Mouse (Mus musculus): Measurements from ENCODE around the gene Cmip. TPM values are rescaled to one million over a fixed set of nuclear protein-coding genes. Genes with fewer than 3 reads are reported as not detected.

Cmip gene
- polyA plus RNA-seq, 1 experiment from 2014 or later: 47.1 TPM

- ATAC-seq: no peak
Observed at GRCm38 (mm10) chr8:117485316-117485715, 228.5 kb downstream of the Cmip start.

GRCm38 (mm10) chr8:117488246-117489005 lies 231.6 kb downstream of the Cmip start:
- Histone ChIP-seq H3K4me1 (replicated peaks; ENCODE audit: control insufficient read depth, insufficient read depth, low read length) (no peaks in the 10 kb centered on the region), H3K27ac (ENCODE audit: low read depth, low read length) (no peak overlapping the region), H3K36me3 (ENCODE audit: control insufficient read depth, insufficient read depth) (no peaks in the 10 kb centered on the region), H3K9me3 (ENCODE audit: control insufficient read depth) (no peaks in the 10 kb centered on the region), H3K4me3 (ENCODE audit: low read depth, low read length) (no peak overlapping the region), H3K9ac (ENCODE audit: low read depth, low read length) (no peak overlapping the region), H3K27me3 (replicated peaks; ENCODE audit: control insufficient read depth, insufficient read depth, low read length) (no peaks in the 10 kb centered on the region), H3K4me2 (replicated peaks; ENCODE audit: low read depth) (no peak overlapping the region)
- no peak for TF ChIP-seq CTCF (IDR thresholded peaks at IDR 0.05; ENCODE audit: low read depth)
- ATAC-seq: no peak
- 79% methylated on average over 10 of the region's 10 CpGs for WGBS

More at GRCm38 (mm10) chr8:117485316-117485715, 228.5 kb downstream of the Cmip start:
- TF ChIP-seq CTCF (IDR thresholded peaks at IDR 0.05; ENCODE audit: low read depth): no peak
- H3K4me1 ChIP-seq (replicated peaks; ENCODE audit: control insufficient read depth, insufficient read depth, low read length): no peaks in the 10 kb centered on the region
- no peaks in the 10 kb centered on the region for H3K36me3 ChIP-seq (ENCODE audit: control insufficient read depth, insufficient read depth)
- no peak overlapping the region for H3K9ac ChIP-seq (ENCODE audit: low read depth, low read length)
- H3K27ac ChIP-seq (ENCODE audit: low read depth, low read length): no peak overlapping the region
- H3K9me3 ChIP-seq (ENCODE audit: control insufficient read depth): no peaks in the 10 kb centered on the region
- H3K4me2 ChIP-seq (replicated peaks; ENCODE audit: low read depth): no peak overlapping the region
- no peak overlapping the region for H3K4me3 ChIP-seq (ENCODE audit: low read depth, low read length)
- H3K27me3 ChIP-seq (replicated peaks; ENCODE audit: control insufficient read depth, insufficient read depth, low read length): no peaks in the 10 kb centered on the region
- 58% methylated on average over 1 of the region's 1 CpGs for whole genome bisulfite sequencing

- H3K4me1 ChIP-seq (replicated peaks; ENCODE audit: control insufficient read depth, insufficient read depth, low read length): no peaks in the 10 kb centered on the region
- H3K9me3 ChIP-seq (ENCODE audit: control insufficient read depth): no peaks in the 10 kb centered on the region
- H3K27ac ChIP-seq (ENCODE audit: low read depth, low read length): no peak overlapping the region
- no peak overlapping the region for H3K4me3 ChIP-seq (ENCODE audit: low read depth, low read length)
- H3K36me3 ChIP-seq (ENCODE audit: control insufficient read depth, insufficient read depth): no peaks in the 10 kb centered on the region
- no peak overlapping the region for H3K9ac ChIP-seq (ENCODE audit: low read depth, low read length)
- no peak for ATAC-seq
- H3K27me3 ChIP-seq (replicated peaks; ENCODE audit: control insufficient read depth, insufficient read depth, low read length): no peaks in the 10 kb centered on the region; the same call in 1 of the 2 replicates
- TF ChIP-seq CTCF (IDR thresholded peaks at IDR 0.05; ENCODE audit: low read depth): no peak
- no peak overlapping the region for H3K4me2 ChIP-seq (replicated peaks; ENCODE audit: low read depth)
- WGBS: 21% methylated on average over 9 of the region's 9 CpGs
Observed at GRCm38 (mm10) chr8:117493543-117493942, 236.7 kb downstream of the Cmip start.

GRCm38 (mm10) chr8:117494874-117495273 lies 238.0 kb downstream of the Cmip start:
- Histone ChIP-seq H3K27me3 (replicated peaks; ENCODE audit: control insufficient read depth, insufficient read depth, low read length) (no peaks in the 10 kb centered on the region; the same call in 1 of the 2 replicates), H3K9me3 (ENCODE audit: control insufficient read depth) (no peaks in the 10 kb centered on the region), H3K27ac (ENCODE audit: low read depth, low read length) (no peak overlapping the region), H3K9ac (ENCODE audit: low read depth, low read length) (no peak overlapping the region), H3K4me1 (replicated peaks; ENCODE audit: control insufficient read depth, insufficient read depth, low read length) (no peaks in the 10 kb centered on the region), H3K36me3 (ENCODE audit: control insufficient read depth, insufficient read depth) (no peaks in the 10 kb centered on the region), H3K4me3 (ENCODE audit: low read depth, low read length) (no peak overlapping the region), H3K4me2 (replicated peaks; ENCODE audit: low read depth) (no peak overlapping the region)
- WGBS: 75% methylated on average over 2 of the region's 2 CpGs
- ATAC-seq: no peak
- no peak for TF ChIP-seq CTCF (IDR thresholded peaks at IDR 0.05; ENCODE audit: low read depth)

GRCm38 (mm10) chr8:117498179-117498914 lies 241.5 kb downstream of the Cmip start, which contains the start of gene Plcg2:
Gene Plcg2 (plus strand): TSS chr8:117498291.
- peak within 1 kb of the TSS; percentile 63 for H3K4me3 ChIP-seq (ENCODE audit: low read depth, low read length)
- H3K4me1 ChIP-seq (replicated peaks; ENCODE audit: control insufficient read depth, insufficient read depth, low read length): no peaks in the 10 kb centered on the region
- no peak for TF ChIP-seq CTCF (IDR thresholded peaks at IDR 0.05; ENCODE audit: low read depth)
- peak within 1 kb of the TSS; percentile 99 for H3K4me2 ChIP-seq (replicated peaks; ENCODE audit: low read depth)
- H3K9ac ChIP-seq (ENCODE audit: low read depth, low read length): peak within 1 kb of the TSS; percentile 45
- H3K27ac ChIP-seq (ENCODE audit: low read depth, low read length): no peak within 1 kb of the TSS
- no peaks in the 10 kb centered on the region for H3K36me3 ChIP-seq (ENCODE audit: control insufficient read depth, insufficient read depth)
- peak; percentile 55 for ATAC-seq
- WGBS: under 1% methylated on average over 60 of the region's 62 CpGs
- H3K27me3 ChIP-seq (replicated peaks; ENCODE audit: control insufficient read depth, insufficient read depth, low read length): no peaks in the 10 kb centered on the region; the same call in 1 of the 2 replicates
- H3K9me3 ChIP-seq (ENCODE audit: control insufficient read depth): no peaks in the 10 kb centered on the region

- no peak overlapping the region for H3K27ac ChIP-seq (ENCODE audit: low read depth, low read length)
Observed at GRCm38 (mm10) chr8:117498915-117499540, 242.2 kb downstream of the Cmip start.

More at GRCm38 (mm10) chr8:117498915-117499540, 242.2 kb downstream of the Cmip start:
- Histone ChIP-seq H3K4me2 (replicated peaks; ENCODE audit: low read depth) (peak overlapping the region; percentile 99), H3K9ac (ENCODE audit: low read depth, low read length) (0 out of 2 replicates have a peak overlapping the region, but pooled peaks have one; percentile 45), H3K9me3 (ENCODE audit: control insufficient read depth) (no peaks in the 10 kb centered on the region), H3K4me1 (replicated peaks; ENCODE audit: control insufficient read depth, insufficient read depth, low read length) (no peaks in the 10 kb centered on the region), H3K27me3 (replicated peaks; ENCODE audit: control insufficient read depth, insufficient read depth, low read length) (no peaks in the 10 kb centered on the region; the same call in 1 of the 2 replicates), H3K4me3 (ENCODE audit: low read depth, low read length) (peak overlapping the region; percentile 63), H3K36me3 (ENCODE audit: control insufficient read depth, insufficient read depth) (no peaks in the 10 kb centered on the region)
- TF ChIP-seq CTCF (IDR thresholded peaks at IDR 0.05; ENCODE audit: low read depth): no peak
- no peak for ATAC-seq
- WGBS: 32% methylated on average over 20 of the region's 20 CpGs
